Mouse (Mus musculus) lung, postnatal 0 days (tissue): Measurements from ENCODE around the gene Igsf8. TPM values are rescaled to one million over a fixed set of nuclear protein-coding genes. Genes with fewer than 3 reads are reported as not detected.

Experiments used
- ATAC-seq: fragments of 200-750 bp; cut with Nextera tagmentation; 2 replicates; pipeline ENCODE4 v1.8.0; 2017; ENCODE audit warnings: moderate library complexity
- DNase-seq: peaks from one replicate; pipeline ENCODE4 v3.0.0-alpha.2; 2016; ENCODE audit warnings: low spot score
- H3K27ac ChIP-seq: fragments of 300-500 bp; sonication (generic); 2 replicates; pipeline ENCODE4 v1.5.1; 2014; ENCODE audit warnings: antibody characterized with exemption, mild to moderate bottlenecking, low read length, mixed read lengths
- H3K27me3 ChIP-seq: fragments of 300-500 bp; sonication (generic); replicated peaks from 2 replicates; pipeline ENCODE4 v1.6.1; 2014; ENCODE audit warnings: low read length, mixed read lengths; ENCODE audit not compliant: insufficient read depth
- H3K36me3 ChIP-seq: fragments of 300-500 bp; sonication (generic); 2 replicates; pipeline ENCODE4 v1.6.1; 2014; ENCODE audit warnings: low read length, mixed read lengths; ENCODE audit not compliant: insufficient read depth
- H3K4me1 ChIP-seq: fragments of 300-500 bp; sonication (generic); 2 replicates; pipeline ENCODE4 v1.6.1; 2014; ENCODE audit warnings: antibody characterized with exemption, low read depth, low read length, mixed read lengths; ENCODE audit not compliant: insufficient read depth
- H3K4me2 ChIP-seq: fragments of 300-500 bp; sonication (generic); replicated peaks from 2 replicates; pipeline ENCODE4 v1.6.1; 2014; ENCODE audit warnings: low read depth, mild to moderate bottlenecking, low read length, moderate library complexity, mixed read lengths
- H3K4me3 ChIP-seq: fragments of 300-500 bp; sonication (generic); 2 replicates; pipeline ENCODE4 v1.5.1; 2014; ENCODE audit warnings: low read depth, low read length
- H3K9ac ChIP-seq: fragments of 300-500 bp; sonication (generic); replicated peaks from 2 replicates; pipeline ENCODE4 v1.6.1; 2014; ENCODE audit warnings: low read depth, mild to moderate bottlenecking
- H3K9me3 ChIP-seq: fragments of 300-500 bp; sonication (generic); 2 replicates; pipeline ENCODE4 v1.6.1; 2016; ENCODE audit warnings: low read length, mixed read lengths
- CTCF ChIP-seq: IDR thresholded peaks from 2 replicates; pipeline ENCODE4 v1.5.1; 2016; ENCODE audit warnings: antibody characterized with exemption, mild to moderate bottlenecking
- EP300 ChIP-seq: IDR thresholded peaks from 2 replicates; pipeline ENCODE4 v1.6.1; 2016; ENCODE audit warnings: antibody characterized with exemption, mild to moderate bottlenecking, control low read depth
- WGBS: fragments of 180-500 bp; shearing (Covaris S2); extraction: QIAGEN DNeasy Blood & Tissue Kit; methylation state at CpG from one replicate; pipeline ENCODE4 v1.1.7; 2014; 5-methylcytosine and 5-hydroxymethylcytosine counted together
- polyA plus RNA-seq: library from polyadenylated mRNA; unstranded; fragments of >200 nt; fragmentation: Nextera tagmentation; extraction: Ambion mirVana; gene quantifications from 2 replicates; pipeline ENCODE4 v1.2.1, GENCODE M21; 2015

The Igsf8 gene
- polyA plus RNA-seq, 1 experiment from 2014 or later, result 30.0 TPM

DNA sequence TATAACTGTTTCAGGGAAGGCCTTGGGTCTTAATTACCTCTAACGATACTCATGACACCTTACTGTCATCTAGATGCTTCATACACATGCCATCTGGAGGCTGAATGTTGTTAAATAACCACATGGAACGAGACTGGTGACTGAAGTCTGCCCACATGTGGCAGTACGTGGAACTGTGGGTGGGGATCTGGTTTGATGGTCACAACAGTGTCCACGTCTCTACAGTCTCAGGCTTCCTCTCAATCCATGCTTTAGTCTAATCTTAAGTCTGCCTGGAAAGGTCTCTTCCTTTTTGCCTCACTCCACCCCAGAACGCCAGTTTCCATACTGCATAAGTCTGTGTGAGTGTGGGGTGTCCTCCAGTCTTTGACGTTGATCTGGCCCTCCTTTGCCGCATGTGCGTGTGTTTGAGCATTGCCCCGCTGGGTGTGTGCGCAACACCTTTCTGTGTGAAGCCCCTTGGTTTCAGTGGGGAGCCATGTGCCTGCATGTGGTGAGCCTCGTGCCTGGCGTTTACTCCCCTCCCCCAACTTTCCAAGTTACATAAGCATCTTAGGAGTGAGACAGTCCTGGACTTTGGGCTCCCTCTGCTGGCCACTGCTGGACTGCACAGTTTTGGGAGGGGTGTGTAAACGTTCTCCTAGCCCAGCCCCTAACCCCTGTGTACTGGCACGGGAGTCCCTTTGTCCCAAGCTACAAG, 48.4 kb downstream of the Igsf8 start:
- Histone ChIP-seq H3K27ac (peak overlapping the region; percentile 98), H3K4me3 (peak overlapping the region; percentile 16; the same call in 1 of the 2 replicates), H3K9ac (0 out of 2 replicates have a peak overlapping the region, but pooled peaks have one; percentile 3), H3K27me3 (no peaks in the 10 kb centered on the region), H3K36me3 (no peaks in the 10 kb centered on the region), H3K4me1 (peaks cover 4% of the 10 kb centered on the region; the same call in 1 of the 2 replicates), H3K9me3 (no peaks in the 10 kb centered on the region), H3K4me2 (peak overlapping the region; percentile 59)
- 1% methylated on average over 14 of the region's 14 CpGs for WGBS
- peak; percentile 96 for DNase-seq
- TF ChIP-seq CTCF, result peak; percentile 97
- TF ChIP-seq EP300, result peak; percentile 71
- ATAC-seq, result peak; percentile 57

DNA sequence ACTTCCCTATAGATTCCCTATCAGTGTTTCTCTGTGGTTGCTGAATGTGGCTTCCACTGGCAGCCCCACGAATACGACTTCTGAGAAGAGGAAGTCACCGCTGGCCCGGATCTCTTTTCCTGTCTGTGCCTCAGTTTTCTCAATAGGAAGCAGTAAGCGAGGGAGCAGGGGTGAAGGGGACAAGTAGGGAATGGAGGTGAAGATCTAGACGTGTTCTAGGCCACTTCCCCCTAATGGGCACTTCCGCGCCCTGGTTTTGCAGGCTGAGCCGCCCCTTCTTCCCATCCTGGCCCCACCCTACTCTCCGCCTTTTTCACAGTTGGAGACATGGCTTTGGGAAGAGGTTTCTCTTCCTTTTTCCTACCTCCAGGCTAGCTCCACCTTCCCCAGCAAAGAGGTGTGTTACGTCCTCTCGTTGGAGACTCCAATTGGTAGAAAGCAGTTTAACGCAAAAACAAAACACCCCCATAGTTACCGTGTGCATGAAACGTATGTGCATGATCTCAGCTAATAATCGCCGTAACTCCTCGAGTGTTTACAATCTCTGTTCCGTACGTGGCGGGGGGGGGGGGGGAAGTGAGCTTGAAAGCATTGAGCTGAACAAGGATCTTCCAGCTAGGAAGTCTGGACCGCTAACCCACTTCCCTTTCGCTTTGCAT, 49.9 kb downstream of the Igsf8 start:
- ATAC-seq (peak; percentile 67), DNase-seq (peak; percentile 96)
- Histone ChIP-seq H3K4me1 (peaks cover 4% of the 10 kb centered on the region; the same call in 1 of the 2 replicates), H3K36me3 (no peaks in the 10 kb centered on the region), H3K4me3 (peak overlapping the region; percentile 63), H3K9me3 (no peaks in the 10 kb centered on the region), H3K27me3 (no peaks in the 10 kb centered on the region), H3K27ac (peak overlapping the region; percentile 98), H3K9ac (peak overlapping the region; percentile 63), H3K4me2 (peak overlapping the region; percentile 96)
- WGBS, result under 1% methylated on average over 23 of the region's 23 CpGs
- TF ChIP-seq CTCF (peak; percentile 41), EP300 (no peak; the same call in 1 of the 2 replicates)

DNA sequence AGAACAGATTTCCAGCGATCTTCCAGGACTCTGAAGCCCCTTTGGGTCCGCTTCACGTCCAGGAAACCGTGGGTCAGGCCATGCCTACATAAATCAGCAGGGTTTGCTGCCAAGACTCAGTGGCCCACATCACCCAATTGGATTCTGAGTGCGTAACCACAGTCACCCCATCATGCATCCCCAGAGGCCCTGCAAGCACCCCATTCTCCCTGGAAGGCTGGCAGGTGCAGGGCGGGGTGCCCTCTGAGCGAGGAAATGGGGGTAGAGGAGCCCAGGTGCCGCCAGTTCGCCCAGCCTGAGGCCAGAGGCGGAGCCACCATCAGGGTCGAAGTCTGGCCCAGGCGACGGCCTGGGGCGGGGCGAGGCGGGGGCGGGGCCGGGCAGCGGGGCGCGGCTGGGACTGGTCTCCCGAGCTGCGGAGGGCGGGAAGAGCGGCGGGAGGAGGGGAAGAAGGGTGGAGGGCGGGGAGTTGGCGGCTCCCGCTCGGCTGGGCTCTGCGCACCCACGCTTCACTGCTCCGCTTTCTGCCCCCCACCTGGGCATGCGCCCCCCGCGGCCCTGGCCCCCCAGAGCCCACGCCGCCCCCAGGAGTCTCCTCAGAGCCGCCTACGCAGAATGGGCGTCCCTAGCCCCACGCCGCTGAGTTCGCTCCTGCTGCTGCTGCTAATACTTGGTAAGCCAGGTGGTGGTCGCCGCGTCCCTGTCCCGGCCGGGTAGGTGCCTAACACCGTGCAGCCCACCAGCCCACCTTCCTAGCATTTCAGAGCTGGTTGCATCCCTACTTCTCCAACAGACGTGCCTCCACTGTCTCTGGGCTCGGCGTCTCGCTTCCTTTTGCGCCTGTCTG, 50.7 kb downstream of the Igsf8 start:
- under 1% methylated on average over 35 of the region's 55 CpGs for WGBS
- no peaks in the 10 kb centered on the region for H3K9me3 ChIP-seq
- DNase-seq (peak; percentile 95), ATAC-seq (peak; percentile 83)
- TF ChIP-seq CTCF (no peak), EP300 (no peak)
- peak overlapping the region; percentile 63 for H3K9ac ChIP-seq
- peak overlapping the region; percentile 98 for H3K27ac ChIP-seq
- peak overlapping the region; percentile 63 for H3K4me3 ChIP-seq
- H3K36me3 ChIP-seq, result no peaks in the 10 kb centered on the region
- H3K4me2 ChIP-seq, result peak overlapping the region; percentile 96
- H3K4me1 ChIP-seq, result peaks cover 4% of the 10 kb centered on the region; the same call in 1 of the 2 replicates
- no peaks in the 10 kb centered on the region for H3K27me3 ChIP-seq

DNA sequence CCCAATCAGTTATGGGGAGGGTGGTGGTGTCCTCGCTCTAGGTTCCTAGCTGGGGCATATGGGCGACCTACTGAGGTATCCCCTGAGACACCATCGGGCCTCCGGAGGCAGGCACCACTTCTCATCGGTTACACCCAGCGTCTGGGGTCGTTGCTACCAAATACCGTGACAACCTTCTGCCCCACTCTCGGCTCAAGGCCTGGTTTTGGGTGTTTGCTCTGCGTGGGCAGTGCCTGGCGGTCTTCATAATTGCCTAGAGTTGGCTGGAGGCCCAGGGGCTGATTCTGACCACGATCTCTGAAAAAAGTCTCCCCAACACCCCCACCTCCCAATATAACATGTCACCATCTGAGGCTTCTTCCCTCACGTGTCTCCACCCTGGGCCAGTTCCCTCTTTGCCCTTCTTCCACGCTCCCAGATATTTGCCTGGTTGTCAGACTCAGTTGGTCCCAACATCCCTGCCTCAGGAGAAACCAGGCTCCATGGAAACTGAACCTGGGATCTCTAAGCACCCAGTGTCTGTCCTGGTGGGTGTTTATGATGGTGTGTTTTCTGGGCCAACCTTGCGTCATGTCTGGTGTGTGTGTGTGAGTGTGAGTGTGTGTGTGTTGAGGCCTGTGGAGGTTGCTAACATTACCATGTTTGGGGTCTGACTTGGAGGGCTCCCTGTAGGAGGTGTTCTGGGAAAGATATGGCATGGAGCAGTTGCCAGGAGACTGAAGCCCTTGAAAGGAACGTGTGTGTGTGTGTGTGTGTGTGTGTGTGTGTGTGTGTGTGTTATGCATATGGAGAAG, 51.5 kb downstream of the Igsf8 start:
- H3K9ac ChIP-seq, result peak overlapping the region; percentile 63
- no peaks in the 10 kb centered on the region for H3K27me3 ChIP-seq
- no peaks in the 10 kb centered on the region for H3K36me3 ChIP-seq
- DNase-seq (peak; percentile 35), ATAC-seq (no peak)
- TF ChIP-seq EP300 (no peak), CTCF (no peak)
- peak overlapping the region; percentile 63 for H3K4me3 ChIP-seq
- peaks cover 4% of the 10 kb centered on the region; the same call in 1 of the 2 replicates for H3K4me1 ChIP-seq
- no peaks in the 10 kb centered on the region for H3K9me3 ChIP-seq
- WGBS, result 9% methylated on average over 16 of the region's 16 CpGs
- H3K27ac ChIP-seq, result no peak overlapping the region
- H3K4me2 ChIP-seq, result peak overlapping the region; percentile 96

DNA sequence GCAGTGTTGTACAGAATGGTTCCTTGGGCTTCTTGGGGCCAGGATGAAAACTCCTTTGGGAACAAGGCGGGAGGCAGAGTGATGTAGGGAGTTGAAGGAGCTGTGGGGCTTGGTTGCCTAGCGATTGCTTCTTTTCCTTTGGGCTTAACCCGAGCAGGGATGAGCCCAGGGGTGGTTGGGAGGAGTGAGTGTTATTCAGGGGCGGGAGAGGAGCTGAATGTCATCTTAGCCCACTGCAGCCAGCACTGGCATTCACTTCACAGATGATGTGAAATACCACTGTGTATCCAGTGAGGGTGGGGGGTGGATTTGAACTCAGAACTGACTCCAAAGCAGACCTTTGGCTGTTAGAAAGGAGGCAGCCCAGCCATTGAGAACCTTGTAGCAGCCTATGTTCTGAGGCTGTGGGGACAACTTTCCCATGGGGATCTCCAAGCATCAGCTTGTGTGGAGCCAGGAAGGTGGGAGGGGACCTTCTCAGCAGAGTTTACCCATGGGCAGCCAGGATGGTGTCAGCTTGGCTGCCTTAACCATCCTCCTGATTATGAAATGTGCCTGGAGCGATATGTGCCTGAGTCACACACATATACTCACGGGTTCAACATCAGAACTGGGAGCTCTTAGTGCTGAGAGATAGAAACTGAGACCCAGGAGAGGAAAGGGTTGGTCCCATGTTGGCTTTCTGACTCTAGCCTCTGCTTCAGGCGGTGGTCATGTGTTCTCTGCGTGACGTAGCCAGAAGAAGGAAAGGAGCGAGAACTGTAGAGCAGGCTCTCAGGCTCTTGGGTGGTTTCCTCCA, 52.4 kb downstream of the Igsf8 start:
- no peak overlapping the region for H3K4me3 ChIP-seq
- no peaks in the 10 kb centered on the region for H3K9me3 ChIP-seq
- TF ChIP-seq CTCF, result no peak
- no peak for TF ChIP-seq EP300
- no peak overlapping the region for H3K4me2 ChIP-seq
- 72% methylated on average over 10 of the region's 10 CpGs for WGBS
- peaks cover 4% of the 10 kb centered on the region; the same call in 1 of the 2 replicates for H3K4me1 ChIP-seq
- ATAC-seq (no peak), DNase-seq (no peak)
- H3K27ac ChIP-seq, result no peak overlapping the region
- no peak overlapping the region for H3K9ac ChIP-seq
- H3K27me3 ChIP-seq, result no peaks in the 10 kb centered on the region
- H3K36me3 ChIP-seq, result no peaks in the 10 kb centered on the region
